Mouse (Mus musculus) neutrophil, adult 65 days (primary cell): ENCODE measurements around the gene Vmn2r15. TPM values are rescaled to one million over a fixed set of nuclear protein-coding genes. Genes with fewer than 3 reads are reported as not detected.

Experiments used
- total RNA-seq: library from RNA; stranded (reverse); gene quantifications from 2 replicates; pipeline ENCODE4 v1.2.4, GENCODE M21; 2023

Vmn2r15 gene
- not detected in 2 replicates for total RNA-seq

DNA sequence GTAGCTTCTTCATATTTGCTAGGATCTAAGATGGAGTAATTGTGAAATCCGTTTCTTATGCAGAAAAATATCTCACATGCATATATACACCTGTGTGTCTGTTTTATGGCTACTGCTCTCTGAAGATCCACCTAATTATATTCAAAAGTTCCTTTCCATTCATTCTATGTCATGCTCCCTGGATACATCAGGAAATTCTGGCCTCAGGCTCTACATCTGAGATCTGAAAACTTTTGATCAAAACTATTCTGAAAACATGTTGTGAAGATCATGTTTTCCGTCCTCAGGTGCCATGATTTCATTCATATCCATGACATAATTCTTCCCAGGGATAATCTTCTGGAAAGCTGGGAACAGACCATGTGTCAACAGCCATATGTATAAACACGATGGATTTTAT is at the start of gene Vmn2r15:
Gene Vmn2r15 (minus strand): TSS at position 101 of the 400 bp plus-strand sequence.

GRCm38 (mm10) chr5:109329862-109330261 is 32.4 kb upstream of the Vmn2r15 start, which contains the start of gene Vmn2r16:
Gene Vmn2r16 (plus strand): TSS chr5:109330162.

Other genes with a start within 250 kb of the Vmn2r15 start
- not detected in 2 replicates for gene Vmn2r11, start 238.1 kb downstream of the Vmn2r15 start, total RNA-seq
- gene Vmn2r12, start 199.7 kb downstream of the Vmn2r15 start, total RNA-seq, result not detected in 2 replicates
- not detected in 2 replicates for gene Vmn2r13, start 105.4 kb downstream of the Vmn2r15 start, total RNA-seq
- not detected in 2 replicates for gene Vmn2r14, start 72.9 kb downstream of the Vmn2r15 start, total RNA-seq
- not detected in 2 replicates for gene Vmn2r16, start 32.5 kb upstream of the Vmn2r15 start, total RNA-seq
- gene Vmn2r17, start 122.0 kb upstream of the Vmn2r15 start, total RNA-seq, result not detected in 2 replicates